Mouse (Mus musculus) forebrain, embryonic 16.5 days (tissue): ENCODE measurements around the gene Arhgap27. TPM values are rescaled to one million over a fixed set of nuclear protein-coding genes. Genes with fewer than 3 reads are reported as not detected.

Experiments
- ATAC-seq: fragments of 200-750 bp; cut with Nextera tagmentation; 2 replicates; pipeline ENCODE4 v1.8.0; 2017; ENCODE audit warnings: mild to moderate bottlenecking, moderate library complexity
- H3K27ac ChIP-seq: fragments of 300-500 bp; sonication (generic); 2 replicates; pipeline ENCODE4 v1.5.1; 2014; ENCODE audit warnings: low read length, control low read depth
- H3K27me3 ChIP-seq: fragments of 300-500 bp; sonication (generic); replicated peaks from 2 replicates; pipeline ENCODE4 v1.6.1; 2014; ENCODE audit warnings: low read length; ENCODE audit not compliant: control insufficient read depth, insufficient read depth
- H3K36me3 ChIP-seq: fragments of 300-500 bp; sonication (generic); 2 replicates; pipeline ENCODE4 v1.6.1; 2014; ENCODE audit not compliant: control insufficient read depth, insufficient read depth
- H3K4me1 ChIP-seq: fragments of 300-500 bp; sonication (generic); replicated peaks from 2 replicates; pipeline ENCODE4 v1.6.1; 2014; ENCODE audit warnings: low read length; ENCODE audit not compliant: control insufficient read depth, insufficient read depth
- H3K4me2 ChIP-seq: fragments of 300-500 bp; sonication (generic); 2 replicates; pipeline ENCODE4 v1.6.1; 2014; ENCODE audit warnings: mild to moderate bottlenecking, low read length, control low read depth
- H3K4me3 ChIP-seq: fragments of 300-500 bp; sonication (generic); replicated peaks from 2 replicates; pipeline ENCODE4 v1.5.1; 2014; ENCODE audit warnings: mild to moderate bottlenecking, low read length, control low read depth
- H3K9ac ChIP-seq: fragments of 300-500 bp; sonication (generic); replicated peaks from 2 replicates; pipeline ENCODE4 v1.6.1; 2014; ENCODE audit warnings: low read depth, low read length, control low read depth
- H3K9me3 ChIP-seq: fragments of 300-500 bp; sonication (generic); 2 replicates; pipeline ENCODE4 v1.6.1; 2016; ENCODE audit warnings: low read length; ENCODE audit not compliant: control insufficient read depth
- WGBS: fragments of 180-500 bp; shearing (Covaris S2); extraction: QIAGEN DNeasy Blood & Tissue Kit; methylation state at CpG from one replicate; pipeline ENCODE4 v1.1.7; 2014; 5-methylcytosine and 5-hydroxymethylcytosine counted together
- polyA plus RNA-seq: library from polyadenylated mRNA; unstranded; fragments of >200 nt; fragmentation: Nextera tagmentation; extraction: Ambion mirVana; gene quantifications from 2 replicates; pipeline ENCODE4 v1.2.1, GENCODE M21; 2015

Arhgap27 gene
- polyA plus RNA-seq, 1 experiment from 2014 or later, result 3.0 TPM

DNA sequence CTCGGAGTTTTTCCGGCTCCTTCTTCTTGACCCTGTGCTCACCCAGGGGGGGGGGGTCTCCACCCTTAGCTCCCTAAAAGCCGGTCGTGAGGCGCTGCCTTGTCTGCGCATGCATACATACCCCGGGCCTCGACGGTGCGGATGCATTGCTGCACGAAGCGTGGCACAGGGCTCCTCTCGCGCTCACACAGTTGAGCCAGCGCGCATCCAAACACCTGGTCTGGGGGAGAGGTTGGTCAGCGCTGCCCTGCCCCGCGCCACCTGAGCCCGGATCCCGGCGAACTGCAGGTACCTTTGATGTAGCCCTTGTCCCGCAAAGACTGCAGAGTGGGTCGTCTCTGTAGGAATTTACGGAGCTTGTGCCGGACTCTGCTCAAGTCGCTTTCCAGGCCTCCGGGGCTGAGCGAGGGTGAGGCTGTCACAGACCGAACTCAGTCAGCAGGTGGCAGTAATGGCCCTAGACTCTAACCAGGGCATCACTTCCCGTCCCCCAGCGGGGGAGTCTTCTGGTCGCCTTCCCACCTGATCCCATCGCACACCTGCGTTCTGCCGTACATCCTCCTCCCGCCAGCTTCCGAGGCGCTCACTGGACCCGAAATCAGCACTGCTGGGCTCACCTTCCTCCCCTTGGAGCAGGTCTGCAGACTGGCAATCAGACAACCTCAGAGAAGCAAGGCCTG is 29.6 kb downstream of the Arhgap27 start:
- Histone ChIP-seq H3K4me2 (peak overlapping the region; percentile 57), H3K27me3 (peaks cover 22% of the 10 kb centered on the region), H3K9ac (no peak overlapping the region), H3K36me3 (no peaks in the 10 kb centered on the region), H3K9me3 (no peaks in the 10 kb centered on the region), H3K4me1 (peaks cover 15% of the 10 kb centered on the region), H3K4me3 (peak overlapping the region; percentile 39), H3K27ac (no peak overlapping the region)
- no peak for ATAC-seq
- WGBS, result 12% methylated on average over 40 of the region's 40 CpGs

DNA sequence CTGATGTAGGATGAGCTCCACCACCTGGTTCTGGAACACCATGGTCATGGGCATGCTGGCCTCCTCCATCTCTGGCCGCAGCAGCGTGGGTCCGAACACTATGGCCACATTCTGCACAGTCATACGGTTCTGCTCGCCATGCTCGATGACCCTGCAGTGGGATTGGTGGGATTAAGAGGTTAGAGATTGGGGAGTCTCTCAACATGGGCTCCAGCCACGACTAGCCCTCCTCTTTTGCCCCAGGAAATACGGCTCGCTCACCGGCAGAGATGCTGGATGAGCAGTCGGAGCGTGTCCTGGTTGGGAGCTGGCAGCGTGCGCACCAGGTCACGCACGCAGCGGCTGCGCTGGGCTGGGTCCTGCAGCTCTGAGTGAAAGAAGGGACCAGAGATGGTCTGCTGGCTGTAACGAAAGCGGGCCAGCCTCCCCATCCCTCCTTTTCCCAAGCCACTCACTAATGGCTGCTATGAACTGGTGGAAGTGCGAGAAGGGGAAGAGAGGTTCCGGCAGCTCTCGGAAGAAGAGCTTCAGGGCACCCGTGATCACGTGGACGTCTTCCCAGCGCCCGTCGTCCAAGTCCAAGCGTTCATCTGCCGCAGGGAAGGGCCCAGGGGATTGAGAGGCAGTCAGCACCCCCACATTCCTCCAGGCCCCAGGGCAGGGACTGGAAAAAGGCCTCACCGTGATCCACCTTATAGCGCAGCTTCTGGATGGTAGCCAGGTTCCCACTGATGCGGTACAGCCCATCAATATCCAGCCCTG is 30.4 kb downstream of the Arhgap27 start:
- H3K4me1 ChIP-seq, result peaks cover 15% of the 10 kb centered on the region
- peak overlapping the region; percentile 57 for H3K4me2 ChIP-seq
- H3K9me3 ChIP-seq, result no peaks in the 10 kb centered on the region
- peak overlapping the region; percentile 42; the same call in 1 of the 2 replicates for H3K9ac ChIP-seq
- no peak overlapping the region for H3K27ac ChIP-seq
- ATAC-seq, result peak; percentile 41
- peak overlapping the region; percentile 39 for H3K4me3 ChIP-seq
- peaks cover 22% of the 10 kb centered on the region for H3K27me3 ChIP-seq
- no peaks in the 10 kb centered on the region for H3K36me3 ChIP-seq
- 29% methylated on average over 34 of the region's 34 CpGs for WGBS

DNA sequence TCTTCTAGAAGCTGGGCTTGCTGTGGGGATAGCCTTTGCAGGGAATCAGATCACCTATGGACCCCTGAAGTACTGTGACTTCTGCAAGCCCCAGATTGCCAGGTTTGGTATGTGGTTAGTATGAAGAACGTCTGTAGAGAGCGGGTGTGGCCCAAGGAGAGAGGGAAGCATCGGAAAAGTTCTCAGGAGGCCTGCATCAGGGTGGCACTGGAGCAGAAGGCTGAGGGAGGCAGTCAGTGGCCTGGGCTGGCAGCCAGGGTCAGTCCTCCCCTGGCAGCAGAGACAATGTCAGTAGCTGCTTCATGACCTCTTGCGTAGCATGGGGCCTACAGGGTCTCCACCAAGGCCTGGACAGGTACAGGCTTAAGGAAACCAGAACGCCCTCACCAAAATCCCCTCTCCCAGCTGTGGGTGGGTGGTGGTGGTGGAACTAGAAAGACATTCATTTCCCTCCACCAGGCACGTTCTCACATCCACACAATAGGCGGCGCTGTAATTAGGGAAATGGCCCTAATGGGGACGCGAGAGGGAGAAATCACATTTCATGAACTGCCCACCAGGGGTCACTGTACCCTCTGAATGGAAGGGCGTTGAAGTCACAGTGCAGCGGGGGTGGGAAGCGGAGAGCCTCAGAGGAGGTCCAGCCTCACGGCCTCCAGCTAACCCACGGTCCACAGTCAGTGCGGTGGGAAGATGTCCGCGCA is 31.2 kb downstream of the Arhgap27 start:
- WGBS, result 25% methylated on average over 18 of the region's 18 CpGs
- Histone ChIP-seq H3K36me3 (no peaks in the 10 kb centered on the region), H3K9me3 (no peaks in the 10 kb centered on the region), H3K4me1 (peaks cover 15% of the 10 kb centered on the region), H3K4me2 (peak overlapping the region; percentile 57), H3K4me3 (peak overlapping the region; percentile 39), H3K27ac (no peak overlapping the region), H3K27me3 (peaks cover 22% of the 10 kb centered on the region), H3K9ac (no peak overlapping the region; the same call in 1 of the 2 replicates)
- ATAC-seq, result peak; percentile 41

DNA sequence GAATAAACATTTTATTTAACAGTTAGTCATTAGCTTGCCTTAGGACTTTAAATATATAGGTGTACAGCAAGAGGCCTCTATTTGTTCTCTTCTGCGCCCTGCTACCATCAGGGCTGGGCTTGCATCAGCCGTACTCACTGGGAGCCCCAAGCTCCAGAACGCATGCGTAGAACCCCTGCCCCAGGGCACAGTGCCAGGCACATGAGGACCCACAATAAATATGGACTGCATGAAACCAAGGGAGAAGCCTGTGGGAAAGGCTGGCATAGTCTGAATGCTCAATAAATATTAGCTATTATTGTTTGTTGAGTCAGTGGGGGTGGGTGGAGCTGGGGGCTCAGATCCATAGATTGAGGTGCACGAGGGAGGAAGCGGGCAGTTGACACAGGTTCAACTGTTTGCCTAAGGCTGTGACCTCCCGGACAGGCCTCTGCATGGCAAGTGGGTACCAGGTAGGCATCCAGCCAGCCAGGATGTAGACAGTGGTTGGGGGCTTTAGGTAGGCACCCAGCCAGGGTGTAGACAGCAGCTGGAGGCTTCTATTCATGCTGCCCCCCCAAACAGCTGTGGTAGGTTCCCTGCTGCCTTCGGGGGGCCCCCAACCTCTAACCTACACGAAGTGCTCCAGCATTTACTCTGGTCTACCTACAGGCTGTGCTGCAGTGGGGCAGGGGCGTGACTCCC is 31.8 kb downstream of the Arhgap27 start:
- Histone ChIP-seq H3K9ac (no peak overlapping the region), H3K9me3 (no peaks in the 10 kb centered on the region), H3K4me3 (no peak overlapping the region), H3K36me3 (no peaks in the 10 kb centered on the region), H3K4me2 (no peak overlapping the region), H3K4me1 (peaks cover 15% of the 10 kb centered on the region), H3K27ac (no peak overlapping the region), H3K27me3 (peaks cover 22% of the 10 kb centered on the region)
- no peak for ATAC-seq
- 92% methylated on average over 10 of the region's 10 CpGs for WGBS

DNA sequence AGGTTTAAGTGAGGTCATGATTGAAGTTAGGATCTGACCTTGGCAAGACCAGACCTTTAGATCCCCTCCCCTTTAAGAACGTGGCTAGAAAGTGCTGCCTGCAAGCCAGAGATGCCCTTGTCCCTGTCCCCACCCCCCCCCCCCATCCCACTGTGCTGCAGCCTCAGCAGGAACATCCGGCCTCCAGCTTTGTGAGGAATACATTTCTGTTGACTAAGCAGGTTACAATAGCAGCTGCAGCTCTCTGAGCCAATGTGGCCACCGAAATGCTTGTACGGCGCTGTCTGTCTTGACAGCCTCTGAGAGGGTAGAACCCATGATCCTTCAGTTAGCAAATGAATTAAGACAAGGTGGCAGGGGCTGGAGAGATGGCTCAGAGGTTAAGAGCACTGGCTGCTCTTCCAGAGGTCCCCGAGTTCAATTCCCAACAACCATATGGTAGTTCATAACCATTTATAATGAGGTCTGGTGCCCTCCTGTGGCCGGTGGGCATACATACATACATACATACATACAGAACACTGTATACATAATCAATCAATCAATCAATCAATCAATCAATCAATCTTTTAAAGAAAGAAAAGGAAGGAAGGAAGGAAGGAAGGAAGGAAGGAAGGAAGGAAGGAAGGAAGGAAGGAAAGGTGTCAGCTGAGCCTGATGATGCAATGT is 32.7 kb downstream of the Arhgap27 start:
- Histone ChIP-seq H3K4me3 (no peak overlapping the region), H3K27me3 (peaks cover 22% of the 10 kb centered on the region), H3K36me3 (no peaks in the 10 kb centered on the region), H3K9ac (no peak overlapping the region), H3K4me2 (no peak overlapping the region), H3K9me3 (no peaks in the 10 kb centered on the region), H3K27ac (no peak overlapping the region), H3K4me1 (peaks cover 15% of the 10 kb centered on the region)
- 67% methylated on average over 7 of the region's 7 CpGs for WGBS
- ATAC-seq, result no peak

DNA sequence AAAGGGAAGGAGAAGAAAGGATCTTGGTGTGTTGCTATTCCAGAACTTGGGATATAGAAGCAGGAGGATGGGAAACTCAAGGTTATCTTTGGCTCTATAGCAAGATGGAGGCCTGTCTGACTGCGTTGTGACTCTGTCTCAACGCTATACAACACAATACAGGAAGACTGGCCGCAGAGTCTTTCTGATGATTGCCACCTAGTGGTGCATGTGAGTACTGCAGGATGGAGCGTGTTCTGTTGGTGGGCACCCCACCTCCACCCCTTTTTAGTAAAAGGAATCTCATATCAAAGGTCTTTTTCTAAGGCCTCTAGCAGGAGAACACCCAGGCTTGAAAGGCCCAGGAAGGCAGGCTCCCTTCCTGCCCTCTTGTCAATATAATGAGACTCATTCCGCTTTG is 36.5 kb downstream of the Arhgap27 start:
- peaks cover 9% of the 10 kb centered on the region; the same call in 1 of the 2 replicates for H3K4me1 ChIP-seq
- no peak for ATAC-seq
- no peaks in the 10 kb centered on the region for H3K27me3 ChIP-seq
- H3K27ac ChIP-seq, result no peak overlapping the region
- no peaks in the 10 kb centered on the region for H3K36me3 ChIP-seq
- H3K4me2 ChIP-seq, result no peak overlapping the region
- 10% methylated on average over 5 of the region's 5 CpGs for WGBS
- H3K4me3 ChIP-seq, result no peak overlapping the region
- H3K9ac ChIP-seq, result no peak overlapping the region
- no peaks in the 10 kb centered on the region for H3K9me3 ChIP-seq

DNA sequence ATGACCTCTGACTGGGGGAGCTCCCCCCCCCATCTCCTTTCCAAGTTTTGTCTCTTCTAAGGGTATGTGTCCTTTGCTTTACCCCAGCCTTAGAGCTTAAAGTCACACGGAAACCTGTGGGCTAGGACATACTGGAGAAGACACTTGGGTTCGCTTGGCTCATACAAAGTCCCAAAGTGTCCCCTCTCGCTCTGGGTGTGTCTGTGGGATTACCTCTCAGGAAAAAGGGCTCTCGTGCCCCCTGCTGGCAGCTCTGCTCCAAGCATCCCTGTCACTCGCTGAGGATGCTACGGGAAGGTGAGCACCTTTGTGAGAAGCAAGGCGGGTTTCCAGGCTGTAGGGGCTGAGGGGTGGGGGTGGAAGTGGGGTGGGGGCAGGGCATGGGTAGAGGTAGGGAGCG is 38.3 kb downstream of the Arhgap27 start:
- no peak overlapping the region for H3K9ac ChIP-seq
- no peaks in the 10 kb centered on the region for H3K27me3 ChIP-seq
- no peak overlapping the region for H3K4me3 ChIP-seq
- H3K4me2 ChIP-seq, result no peak overlapping the region
- WGBS, result 12% methylated on average over 8 of the region's 8 CpGs
- ATAC-seq, result peak; percentile 65
- no peaks in the 10 kb centered on the region for H3K9me3 ChIP-seq
- H3K4me1 ChIP-seq, result peaks cover 20% of the 10 kb centered on the region
- no peak overlapping the region for H3K27ac ChIP-seq
- H3K36me3 ChIP-seq, result no peaks in the 10 kb centered on the region

DNA sequence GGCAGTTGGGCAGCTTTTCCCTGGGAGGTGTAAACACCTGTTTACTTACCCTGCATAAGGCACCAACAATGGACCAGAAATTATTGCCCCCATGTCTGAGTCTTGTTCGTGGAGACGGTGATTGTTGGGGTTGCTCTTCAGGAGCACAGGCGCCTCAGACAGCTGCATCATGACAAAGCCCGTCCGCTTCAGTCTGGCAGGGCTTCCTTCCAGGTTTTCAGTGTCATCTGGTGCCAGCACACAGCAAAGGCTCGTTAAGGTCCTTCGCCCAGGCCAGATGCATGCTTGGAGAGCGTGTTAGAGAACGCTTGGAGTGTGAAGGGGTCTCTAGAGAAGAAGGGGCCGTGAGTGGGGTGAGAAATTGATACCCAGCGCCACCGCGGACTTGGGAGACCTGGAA is 38.8 kb downstream of the Arhgap27 start:
- Histone ChIP-seq H3K9me3 (no peaks in the 10 kb centered on the region), H3K36me3 (no peaks in the 10 kb centered on the region), H3K4me1 (peaks cover 20% of the 10 kb centered on the region), H3K27ac (no peak overlapping the region), H3K4me3 (no peak overlapping the region), H3K4me2 (no peak overlapping the region), H3K9ac (no peak overlapping the region), H3K27me3 (no peaks in the 10 kb centered on the region)
- ATAC-seq, result 0 out of 2 replicates have a peak, but pooled peaks have one; percentile 19
- 35% methylated on average over 13 of the region's 13 CpGs for WGBS
